Mouse (Mus musculus): ENCODE data around the gene Lbhd1.

Lbhd1 gene

GRCm38 (mm10) chr19:8911810-8912209 lies 28.3 kb downstream of the Lbhd1 start:
- no peak for DNase-seq (ENCODE audit: low read depth, low spot score)

GRCm38 (mm10) chr19:8914212-8914611 lies 30.7 kb downstream of the Lbhd1 start:
- DNase-seq (ENCODE audit: low read depth, low spot score), result no peak

- no peak for DNase-seq (ENCODE audit: low read depth, low spot score)
Observed at GRCm38 (mm10) chr19:8919000-8919399, 35.5 kb downstream of the Lbhd1 start.

- no peak for DNase-seq (ENCODE audit: low read depth, low spot score)
Observed at GRCm38 (mm10) chr19:8919684-8920072, 36.1 kb downstream of the Lbhd1 start.

- peak; percentile 86 for DNase-seq (ENCODE audit: low read depth, low spot score)
Observed at GRCm38 (mm10) chr19:8920073-8920736, 36.7 kb downstream of the Lbhd1 start, which contains the start of gene B3gat3. Gene B3gat3, plus strand, starts transcription at chr19:8920374.

- no peak for DNase-seq (ENCODE audit: low read depth, low spot score)
Observed at GRCm38 (mm10) chr19:8920836-8921291, 37.3 kb downstream of the Lbhd1 start.

GRCm38 (mm10) chr19:8921741-8922140 lies 38.2 kb downstream of the Lbhd1 start:
- no peak for DNase-seq (ENCODE audit: low read depth, low spot score)

- no peak for DNase-seq (ENCODE audit: low read depth, low spot score)
Observed at GRCm38 (mm10) chr19:8926766-8927165, 43.2 kb downstream of the Lbhd1 start.

GRCm38 (mm10) chr19:8927891-8928525 lies 44.5 kb downstream of the Lbhd1 start:
- DNase-seq (ENCODE audit: low read depth, low spot score), result no peak

- DNase-seq (ENCODE audit: low read depth, low spot score), result no peak
Observed at GRCm38 (mm10) chr19:8928689-8929223, 45.2 kb downstream of the Lbhd1 start.

- peak; percentile 53 for DNase-seq (ENCODE audit: low read depth, low spot score)
Observed at GRCm38 (mm10) chr19:8929224-8930088, 45.9 kb downstream of the Lbhd1 start, which contains the start of the genes Rom1 and Eml3. Gene Rom1, minus strand, starts transcription at chr19:8929356. Gene Eml3, plus strand, starts transcription at chr19:8929552.

GRCm38 (mm10) chr19:8930117-8930516 lies 46.6 kb downstream of the Lbhd1 start:
- no peak for DNase-seq (ENCODE audit: low read depth, low spot score)

- DNase-seq (ENCODE audit: low read depth, low spot score), result no peak
Observed at GRCm38 (mm10) chr19:8930771-8931170, 47.2 kb downstream of the Lbhd1 start.

- no peak for DNase-seq (ENCODE audit: low read depth, low spot score)
Observed at GRCm38 (mm10) chr19:8936736-8937135, 53.2 kb downstream of the Lbhd1 start.

GRCm38 (mm10) chr19:8940526-8941133 lies 57.1 kb downstream of the Lbhd1 start:
- no peak for DNase-seq (ENCODE audit: low read depth, low spot score)

GRCm38 (mm10) chr19:8941136-8941514 lies 57.6 kb downstream of the Lbhd1 start:
- DNase-seq (ENCODE audit: low read depth, low spot score), result no peak

GRCm38 (mm10) chr19:8941515-8942217 lies 58.1 kb downstream of the Lbhd1 start, which contains the start of gene Mta2:
Gene Mta2, plus strand, starts transcription at chr19:8941875.
- DNase-seq (ENCODE audit: low read depth, low spot score), result peak; percentile 95
